Mouse (Mus musculus) lung, postnatal 10 days (tissue): Measurements from ENCODE around the gene Hspg2.
"Not testable (repeated sequence)": the region's sequence is repeated elsewhere in the genome, so short reads cannot be mapped to it uniquely, and the experiment has no call there.

Experiments
- DNase-seq: peaks from one replicate; pipeline ENCODE4 v3.0.0; 2021

Gene Hspg2

DNA sequence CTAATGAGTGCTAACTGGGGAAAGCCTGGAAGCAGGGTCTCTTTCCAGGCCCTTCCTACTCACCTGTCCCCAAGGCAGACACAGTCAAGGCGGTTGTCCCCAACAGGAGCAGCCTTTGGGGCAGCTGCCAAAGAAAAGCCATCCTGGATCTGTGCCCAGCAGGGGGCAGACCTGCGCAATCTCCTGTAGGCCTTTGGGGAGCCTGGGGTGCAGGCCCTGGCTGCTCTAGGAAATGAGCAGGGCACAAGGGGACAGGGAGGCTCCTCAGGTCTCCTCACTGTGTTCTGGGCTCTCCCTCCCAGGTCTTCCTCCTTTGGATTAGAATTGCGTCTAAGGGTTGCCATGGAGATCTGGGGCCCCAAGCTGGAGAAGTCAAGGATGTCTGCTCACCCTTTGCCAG is 113.2 kb downstream of the Hspg2 start:
- DNase-seq = peak; percentile 36

DNA sequence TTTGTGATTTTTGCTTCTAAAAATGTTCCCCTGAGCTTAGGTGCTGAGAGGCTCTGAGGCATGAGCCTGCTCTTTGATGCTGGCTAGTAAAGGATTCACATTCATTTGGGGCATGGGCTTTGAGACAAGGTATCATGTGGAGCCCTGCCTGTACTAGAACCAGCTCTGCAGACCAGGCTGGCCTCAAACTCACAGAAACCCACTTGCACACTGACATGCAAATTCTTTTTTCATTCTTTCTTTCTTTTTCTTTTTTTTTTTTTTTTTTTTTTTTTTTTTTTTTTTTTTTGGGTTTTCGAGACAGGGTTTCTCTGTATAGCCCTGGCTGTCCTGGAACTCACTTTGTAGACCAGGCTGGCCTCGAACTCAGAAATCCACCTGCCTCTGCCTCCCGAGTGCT is 120.5 kb downstream of the Hspg2 start:
- not testable (repeated sequence) for DNase-seq

DNA sequence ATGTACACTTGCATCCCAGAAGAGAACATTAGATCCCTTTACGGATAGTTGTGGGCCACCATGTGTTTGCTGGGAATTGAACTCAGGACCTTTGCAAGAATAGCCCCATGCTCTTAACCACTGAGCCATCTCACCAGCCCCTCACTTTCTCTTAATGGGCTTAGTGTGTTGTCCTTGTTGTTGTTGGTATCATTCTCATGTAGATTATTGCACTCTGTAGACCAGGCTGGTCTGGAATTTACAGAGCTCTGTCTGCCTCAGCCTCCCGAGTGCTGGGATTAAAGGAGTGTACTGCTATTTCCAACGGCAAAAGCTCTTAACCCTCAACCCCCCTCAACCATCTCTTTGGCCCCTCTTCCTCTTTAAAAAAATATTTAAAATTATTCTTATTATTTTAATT is 121.0 kb downstream of the Hspg2 start:
- DNase-seq = no peak

DNA sequence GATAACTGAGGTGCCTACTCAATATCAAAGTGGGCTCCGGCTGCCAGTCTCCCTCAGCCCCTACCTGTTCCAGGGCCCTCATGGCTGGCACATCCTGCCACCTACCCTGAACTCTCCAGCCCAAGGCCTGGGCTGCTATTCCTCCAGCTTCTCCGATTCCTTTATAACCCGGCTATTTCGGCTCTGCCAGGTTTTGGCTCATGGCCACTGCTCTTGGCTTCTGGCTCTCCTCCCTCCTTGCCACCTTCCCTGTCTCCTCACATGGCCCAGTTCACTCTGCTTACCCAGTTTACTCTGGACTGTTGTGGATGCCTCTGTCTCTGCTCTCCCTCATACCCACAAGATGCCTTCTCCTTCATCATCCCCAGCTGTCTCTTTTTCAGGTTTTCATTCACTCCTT is 122.4 kb downstream of the Hspg2 start:
- DNase-seq = no peak

DNA sequence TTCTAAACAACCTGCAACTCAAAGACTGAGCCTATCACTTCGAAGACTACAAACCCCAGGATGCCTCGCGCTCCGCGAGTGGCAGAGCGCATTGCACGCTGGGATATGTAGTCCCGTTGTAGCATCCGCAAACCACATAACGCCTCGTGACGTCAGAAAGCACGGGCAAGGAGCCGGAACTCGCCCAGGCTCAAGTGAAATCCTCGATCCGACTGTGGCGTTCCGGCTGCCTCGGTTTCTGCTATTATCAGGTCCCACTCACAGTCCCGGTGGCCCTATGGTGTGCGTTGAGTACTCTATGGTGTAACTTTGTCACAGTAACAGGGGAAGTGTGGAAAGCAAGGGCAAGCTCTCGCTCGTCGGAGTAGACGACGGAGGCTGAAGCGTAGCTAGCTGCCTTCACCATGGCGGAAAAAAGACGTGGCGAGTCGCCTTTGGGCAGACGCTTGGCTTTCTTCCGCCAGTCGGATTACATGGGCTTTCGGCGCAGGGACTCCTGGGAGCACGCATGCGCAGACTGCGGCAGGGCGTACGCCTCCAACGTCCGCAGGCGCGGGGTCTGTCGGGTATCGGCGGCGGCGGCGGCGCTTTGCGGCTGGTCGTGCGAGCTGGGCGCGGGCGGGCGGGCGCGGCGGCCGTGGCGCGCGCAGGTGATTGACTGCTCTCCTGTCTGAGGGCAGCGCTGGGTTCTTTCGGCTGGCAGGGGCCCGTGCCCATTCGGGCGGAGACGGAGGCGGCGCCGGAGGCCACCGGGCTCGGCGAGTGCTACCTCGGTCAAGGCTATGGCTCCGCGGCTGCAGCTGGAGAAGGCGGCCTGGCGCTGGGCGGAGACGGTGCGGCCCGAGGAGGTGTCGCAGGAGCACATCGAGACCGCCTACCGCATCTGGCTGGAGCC is 125.3 kb downstream of the Hspg2 start, which contains the start of gene Usp48:
Gene Usp48, plus strand, starts transcription at position 155 of the 895 bp plus-strand sequence.
- DNase-seq = peak; percentile 99

DNA sequence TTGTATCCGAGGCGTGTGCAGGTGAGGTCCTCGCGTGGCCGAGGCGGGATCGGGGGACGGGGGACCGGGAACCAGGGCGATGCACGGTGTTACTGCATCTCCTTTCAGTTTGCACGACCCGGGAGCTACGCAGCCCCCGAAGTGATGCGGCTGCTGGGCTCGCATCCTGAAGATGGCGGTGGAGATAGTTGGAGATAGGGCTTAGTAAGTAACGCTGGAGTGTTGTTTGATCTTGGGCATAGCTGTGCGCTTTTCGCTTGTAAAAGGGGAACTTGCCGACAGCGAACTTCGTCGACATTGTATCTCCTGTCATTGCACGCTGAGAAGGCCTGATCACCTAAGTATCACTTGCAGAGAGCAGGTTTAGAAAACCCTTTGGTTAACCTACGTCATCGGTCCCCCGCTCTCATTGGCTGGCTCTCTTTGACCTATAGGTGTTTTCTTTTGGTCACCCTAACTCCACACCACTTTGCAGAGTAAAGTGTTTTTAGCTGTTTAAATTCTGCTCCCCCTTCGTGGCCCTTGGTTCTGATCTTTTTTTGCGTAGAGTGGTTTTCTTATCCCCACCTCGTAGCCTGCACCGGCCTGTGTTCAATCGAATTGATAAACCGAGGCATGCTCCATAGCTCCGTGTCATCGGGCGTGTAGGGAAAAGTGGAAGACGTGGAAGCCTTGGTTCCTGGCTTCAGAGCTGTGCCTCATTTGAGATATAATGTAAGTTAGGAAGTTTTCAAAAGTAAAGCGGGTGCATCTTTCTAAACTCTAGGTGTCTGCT is 126.1 kb downstream of the Hspg2 start:
- no peak for DNase-seq

DNA sequence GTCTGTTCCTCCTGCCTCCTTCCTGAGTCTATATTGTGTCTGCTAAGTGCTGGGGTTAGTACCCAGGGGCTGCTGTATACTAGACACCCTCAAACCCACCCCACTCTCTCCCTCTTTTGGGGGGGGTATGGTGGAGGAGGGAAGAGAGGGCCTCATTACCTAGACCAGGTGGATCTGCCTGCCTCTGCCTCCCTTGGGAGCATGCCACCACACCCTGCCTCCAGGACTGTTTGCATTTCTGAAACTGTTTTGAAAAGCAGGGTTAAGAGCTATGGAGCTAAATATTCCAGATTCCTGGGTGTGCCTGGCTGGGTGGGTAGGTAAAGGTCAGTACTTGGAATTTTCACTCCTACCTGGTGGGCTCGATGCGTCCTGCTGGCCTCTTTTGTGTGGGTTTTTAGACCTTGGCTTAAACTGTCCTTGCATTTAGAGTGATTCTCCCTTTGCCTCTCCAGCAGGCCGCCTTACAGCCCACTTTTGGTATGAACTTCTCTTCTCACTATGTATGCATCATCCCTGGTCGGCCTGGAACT is 128.6 kb downstream of the Hspg2 start:
- DNase-seq = no peak

DNA sequence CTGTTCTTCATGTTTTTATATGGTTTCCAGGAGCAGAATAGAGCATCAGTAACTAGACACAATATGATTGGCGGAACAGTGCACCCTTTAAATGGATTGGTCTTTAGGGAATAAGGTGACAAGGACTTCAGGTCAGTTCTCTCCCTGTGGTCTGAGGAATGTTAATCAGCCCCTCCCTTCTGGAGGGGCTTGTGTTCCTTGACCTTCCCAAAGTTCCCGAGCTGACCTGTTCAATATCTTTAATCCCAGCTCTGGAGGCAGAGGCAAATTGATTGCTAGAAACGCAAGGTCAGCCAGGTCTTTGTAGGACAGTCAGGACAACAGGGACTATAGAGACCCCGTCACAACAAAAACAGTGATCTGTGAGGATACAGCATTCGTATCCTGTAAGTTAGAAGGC is 130.0 kb downstream of the Hspg2 start:
- DNase-seq = no peak

DNA sequence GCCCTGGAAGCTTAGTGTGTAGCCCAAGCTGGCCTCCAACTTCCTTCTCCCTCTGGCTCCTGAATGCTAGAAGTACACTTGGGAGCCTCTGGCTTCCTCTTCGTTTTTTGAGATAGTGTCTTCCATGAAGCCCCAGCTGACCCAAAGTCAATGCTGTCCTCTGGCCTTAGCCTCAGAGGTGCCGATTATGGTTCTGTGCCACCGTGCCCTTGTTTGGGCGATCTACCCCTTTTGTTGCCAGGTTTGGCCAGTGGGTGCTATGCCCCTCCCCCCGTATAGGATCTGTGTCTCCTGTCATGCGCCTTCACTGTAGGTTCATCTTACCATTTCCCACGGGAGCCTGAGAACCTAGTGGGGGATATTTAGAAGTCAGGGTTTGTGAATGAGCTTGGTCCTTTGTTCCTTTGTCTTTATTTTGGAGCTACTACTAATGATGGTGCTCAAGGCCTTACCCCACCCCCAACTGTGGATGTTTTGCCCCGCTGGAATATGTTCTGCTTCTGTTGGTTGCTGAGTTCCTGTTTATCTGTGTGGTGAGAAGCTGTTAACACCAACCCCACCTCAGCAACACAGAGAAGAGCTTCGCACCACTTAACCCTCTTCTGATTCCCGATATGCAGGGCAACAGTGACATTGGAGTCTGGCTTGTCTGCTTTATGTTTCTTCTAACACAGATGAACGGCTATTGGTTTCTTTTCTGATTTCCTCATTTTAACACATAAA is 135.0 kb downstream of the Hspg2 start:
- DNase-seq = no peak

DNA sequence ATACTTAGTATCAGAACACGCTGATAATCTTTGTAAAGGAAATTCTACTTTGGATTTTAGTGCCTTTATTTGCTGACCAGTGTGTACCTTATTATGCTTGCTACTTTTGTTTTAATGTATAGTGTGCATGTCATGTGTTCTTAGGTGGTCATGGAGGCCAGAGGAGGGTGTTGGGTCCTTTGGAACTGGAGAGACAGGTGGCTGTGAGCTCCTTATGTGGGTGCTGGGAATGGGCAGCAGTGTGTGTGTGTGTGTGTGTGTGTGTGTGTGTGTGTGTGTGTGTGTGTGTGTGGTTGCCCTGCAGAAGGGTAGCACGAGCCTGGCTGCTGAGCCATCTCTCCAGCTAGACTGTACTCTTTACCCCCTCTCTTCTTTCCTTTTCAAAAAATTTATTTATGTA is 138.5 kb downstream of the Hspg2 start:
- no peak for DNase-seq

DNA sequence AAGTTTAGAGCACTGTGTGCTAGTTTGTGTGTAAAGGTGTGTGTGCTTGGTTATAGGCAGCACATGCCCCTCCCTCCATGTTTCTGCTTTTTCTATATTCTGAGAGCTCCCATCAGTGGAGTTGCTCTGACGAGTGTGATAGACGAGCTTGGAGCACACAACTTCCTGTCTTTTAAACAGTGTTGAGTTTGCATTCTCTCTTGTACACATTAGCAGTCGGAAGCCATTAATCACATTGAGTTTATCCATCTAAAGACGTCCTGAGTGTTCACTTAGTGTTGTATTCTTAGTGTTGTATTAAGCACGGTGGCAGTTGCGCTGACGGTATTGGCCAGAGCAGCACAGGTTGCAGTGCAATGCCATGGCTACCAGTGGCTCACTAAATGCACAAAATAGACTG is 140.7 kb downstream of the Hspg2 start:
- no peak for DNase-seq

DNA sequence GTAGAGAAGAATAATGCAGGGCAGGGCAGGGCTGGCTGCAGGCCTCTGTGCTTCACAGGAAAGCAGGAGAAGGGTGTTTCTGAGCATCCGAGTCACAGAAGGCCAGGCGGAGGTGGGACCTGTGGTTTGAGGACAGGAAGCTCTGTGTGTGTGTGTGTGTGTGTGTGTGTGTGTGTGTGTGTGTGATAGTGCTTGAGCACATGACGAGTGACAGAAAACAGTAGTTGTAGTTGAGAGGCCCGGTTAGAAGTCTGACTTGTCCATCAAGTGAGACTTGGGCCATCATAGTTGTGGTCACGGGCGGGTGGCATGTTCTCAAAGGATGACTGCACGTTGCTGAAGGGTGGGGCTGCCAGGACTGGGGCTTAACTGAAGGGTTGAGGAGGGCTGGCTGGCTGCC is 141.1 kb downstream of the Hspg2 start:
- DNase-seq = peak; percentile 24

DNA sequence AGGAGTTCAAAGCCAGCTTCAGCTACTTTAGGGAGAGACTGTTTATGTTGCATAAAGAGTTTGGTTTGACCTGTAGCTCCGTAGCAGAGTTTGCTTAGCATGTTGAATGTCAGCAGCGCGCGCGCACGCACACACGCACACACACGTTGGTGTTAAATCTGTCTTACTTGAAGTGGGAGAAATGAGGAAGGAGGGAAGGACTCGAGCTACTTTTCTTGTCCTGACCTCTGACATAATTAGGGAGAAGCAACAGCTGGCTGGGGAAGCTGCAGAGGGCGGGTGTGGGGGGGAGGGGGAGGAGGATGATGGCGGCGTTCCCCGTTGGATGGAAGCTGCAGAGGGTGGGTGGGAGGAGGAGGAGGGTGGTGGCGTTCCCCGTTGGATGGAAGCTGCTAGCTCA is 141.7 kb downstream of the Hspg2 start:
- no peak for DNase-seq
